Comparison of ENCODE assay signal across 16 mouse cellular contexts in genomic region chr7:89923441-89924180, GRCm38 (mm10). TPM values are rescaled to one million over a fixed set of nuclear protein-coding genes. Genes with fewer than 3 reads are reported as not detected.
A peak's percentile ranks its signal among the peaks of the same experiment; 100 is the strongest.
DNase-seq lines count a peak whose midpoint lies in the region; ATAC-seq and TF ChIP-seq lines count a peak whose summit lies in the region.
"Had no signal": no experiment of that assay in that cellular context is flagged by ENCODE, and none has a peak within 500 bp of the region (broad histone marks: within the 10 kb centered on the region; RNA-seq: fewer than 3 reads in every experiment).

No protein-coding gene starts in this region.

- TF ChIP-seq EP300 in lung, postnatal 0 days (IDR thresholded peaks at IDR 0.05), result no peak

- H3K27me3 ChIP-seq in lung, postnatal 0 days (replicated peaks; ENCODE audit: insufficient read depth, low read length), result no peaks in the 10 kb centered on the region
- H3K27me3 ChIP-seq: hindbrain, embryonic 15.5 days; megakaryocyte, embryonic 14.5 days had no signal

- 95% methylated on average over 15 of the region's 15 CpGs for WGBS in lung, postnatal 0 days

- no peak overlapping the region for H3K4me2 ChIP-seq in lung, postnatal 0 days (replicated peaks; ENCODE audit: low read depth, low read length)
- H3K4me2 ChIP-seq: heart, embryonic 11.5 days; hindbrain, embryonic 15.5 days had no signal

- H3K27ac ChIP-seq in lung, postnatal 0 days (ENCODE audit: low read length), result no peak overlapping the region
- H3K27ac ChIP-seq: hindbrain, embryonic 15.5 days had no signal

- no peak for TF ChIP-seq CTCF in lung, postnatal 0 days (IDR thresholded peaks at IDR 0.05)

- H3K4me1 ChIP-seq in lung, postnatal 0 days (ENCODE audit: insufficient read depth, low read depth, low read length), result no peaks in the 10 kb centered on the region
- H3K4me1 ChIP-seq: hindbrain, embryonic 15.5 days; megakaryocyte, embryonic 14.5 days had no signal

- intact Hi-C loops in left cerebral cortex, postnatal 25 days (cut with DNase I), result no loop called here

- DNase-seq in left cerebral cortex, adult 18-20 months (ENCODE audit: low spot score in 2 of 2), result peak; percentile 30 to 59
- DNase-seq in left cerebral cortex, adult 11 months (ENCODE audit: low spot score), result no peak
- DNase-seq in frontal cortex, postnatal 36 days (ENCODE audit: low spot score in 2 of 2), result peak; percentile 42 to 82
- peak; percentile 49 to 89 for DNase-seq in left cerebral cortex, postnatal 25 days (ENCODE audit: low spot score in 2 of 2)
- DNase-seq in MN1 (ENCODE audit: low spot score), result no peak
- no peak for DNase-seq in spleen, postnatal 10 days (ENCODE audit: low spot score in 2 of 2)
- DNase-seq in adrenal gland, postnatal 25 days, result no peak
- DNase-seq in lung, postnatal 0 days (ENCODE audit: low spot score), result no peak
- DNase-seq: embryo, embryonic 11 days; kidney, adult 8-10 months; lung, adult 18-20 months had no signal

- H3K9me3 ChIP-seq in lung, postnatal 0 days (ENCODE audit: low read length), result no peaks in the 10 kb centered on the region
- H3K9me3 ChIP-seq: hindbrain, embryonic 15.5 days; megakaryocyte, embryonic 14.5 days had no signal

- H3K4me3 ChIP-seq in lung, postnatal 0 days (ENCODE audit: low read depth, low read length), result no peak overlapping the region
- H3K4me3 ChIP-seq: hindbrain, embryonic 15.5 days; megakaryocyte, embryonic 14.5 days had no signal

- no peaks in the 10 kb centered on the region for H3K36me3 ChIP-seq in lung, postnatal 0 days (ENCODE audit: insufficient read depth, low read length)

- ATAC-seq in lung, postnatal 0 days, result no peak

- H3K9ac ChIP-seq in lung, postnatal 0 days (replicated peaks; ENCODE audit: low read depth), result no peak overlapping the region
- H3K9ac ChIP-seq: hindbrain, embryonic 15.5 days had no signal

RNA-seq across cellular contexts. Expression of gene Hikeshi, which starts 17.4 kb away (rescaled TPM):
- total RNA-seq in left cerebral cortex, adult 18-20 months (2021), result 10 to 100 TPM; 83.6 to 84.5 TPM
- total RNA-seq in left cerebral cortex, postnatal 25 days (2021), result 10 to 100 TPM; 92.6 to 97.3 TPM
- 65.8 and 69.5 TPM in 2 replicates for total RNA-seq in adrenal gland, postnatal 25 days (2021)
- 70.6 and 78.0 TPM in 2 replicates for polyA plus RNA-seq in lung, postnatal 0 days (2015; fragmentation: Nextera tagmentation; extraction: Ambion mirVana)

RNA-seq across cellular contexts. Expression of gene Ccdc81, which starts 20.2 kb away (rescaled TPM):
- under 1 TPM; 0.28 to 0.44 TPM for total RNA-seq in left cerebral cortex, adult 18-20 months (2021)
- under 1 TPM; 0.41 to 0.46 TPM for total RNA-seq in left cerebral cortex, postnatal 25 days (2021)
- total RNA-seq in adrenal gland, postnatal 25 days (2021), result not detected in 2 replicates
- polyA plus RNA-seq in lung, postnatal 0 days (2015; fragmentation: Nextera tagmentation; extraction: Ambion mirVana), result 1.2 and 1.4 TPM in 2 replicates
- polyA plus RNA-seq: heart, embryonic 11.5 days; limb, embryonic 11.5 days; stomach, embryonic 14.5 days had no signal

RNA-seq across cellular contexts. Expression of gene Eed, which starts 57.2 kb away (rescaled TPM):
- total RNA-seq in left cerebral cortex, adult 18-20 months (2021), result 10 to 100 TPM; 34.2 to 39.2 TPM
- total RNA-seq in left cerebral cortex, postnatal 25 days (2021), result 10 to 100 TPM; 33.2 to 37.1 TPM
- total RNA-seq in adrenal gland, postnatal 25 days (2021), result 61.3 and 63.6 TPM in 2 replicates
- 35.6 and 36.1 TPM in 2 replicates for polyA plus RNA-seq in lung, postnatal 0 days (2015; fragmentation: Nextera tagmentation; extraction: Ambion mirVana)

Comparison
In these comparisons a context has a peak if more than half of its experiments do, and no peak if none do; other contexts are left out.
1. DNase-seq: peak in left cerebral cortex, adult 18-20 months (2 of 2), frontal cortex, postnatal 36 days (2 of 2) and left cerebral cortex, postnatal 25 days (2 of 2); none in left cerebral cortex, adult 11 months (single experiment), MN1 (single experiment), spleen, postnatal 10 days (0 of 2), adrenal gland, postnatal 25 days (single experiment) and lung, postnatal 0 days (single experiment).